Mouse (Mus musculus) CH12.LX (cell line): Measurements from ENCODE around the gene H2al1f.

Experiments used
- CTCF ChIP-seq, 2 experiments: IDR thresholded peaks in 1 of 2; conservative IDR thresholded peaks in 1 of 2; 2 replicates each; pipeline ENCODE4 v1.5.1; 2011 to 2012; ENCODE audit warnings: low read depth in 2 of 2, low read length in 2 of 2, improper control_type of control experiment in 1 of 2, inconsistent platforms in 1 of 2, mild to moderate bottlenecking in 1 of 2, moderate library complexity in 1 of 2
- NRF1 ChIP-seq: IDR thresholded peaks from 2 replicates; pipeline ENCODE4 v1.6.1; 2014; ENCODE audit warnings: low read depth, mild to moderate bottlenecking, inconsistent platforms, low read length, improper control_type of control experiment, moderate library complexity
- POLR2A ChIP-seq: IDR thresholded peaks from 2 replicates; pipeline ENCODE4 v1.6.1; 2011; ENCODE audit warnings: low read depth, mild to moderate bottlenecking, improper control_type of control experiment, low read length
- SMC3 ChIP-seq: IDR thresholded peaks from 2 replicates; pipeline ENCODE4 v1.6.1; 2011; ENCODE audit warnings: low read depth, low read length, improper control_type of control experiment

- TF ChIP-seq NRF1 = no peak
- TF ChIP-seq CTCF (conservative IDR thresholded peaks at IDR 0.05 in 1 of 2, IDR thresholded peaks at IDR 0.05 in 1 of 2; ENCODE audit: low read depth in 2 of 2, low read length in 2 of 2) = no peak
- TF ChIP-seq POLR2A = no peak
- no peak for TF ChIP-seq SMC3
Measured at GRCm38 (mm10) chrX:11289244-11289643, 25.7 kb upstream of the H2al1f start.
